Mouse (Mus musculus) MEL (cell line): ENCODE measurements at regions not wholly inside any gene's neighbourhood (a gene's known extent, or its start where the extent isn't known, plus 50 kb on each side); places are given as distances from the start of the nearest gene placed in this dataset.
A peak's percentile ranks its signal among the peaks of the same experiment; 100 is the strongest.

Source experiments
- DNase-seq: peaks from one replicate; pipeline ENCODE4 v3.0.0; 2011; ENCODE audit warnings: low read depth, low spot score
- H3K27ac ChIP-seq: 2 replicates; pipeline ENCODE4 v1.5.1; 2012; ENCODE audit warnings: low read depth, mild to moderate bottlenecking, control low read depth, low read length, moderate library complexity; ENCODE audit not compliant: control insufficient read depth
- H3K27me3 ChIP-seq, 2 experiments: fragments of 150-350 bp in 1 of 2; sonication (generic) in 1 of 2; 2 replicates each; pipeline ENCODE4 v1.6.1; 2012; ENCODE audit warnings: low read length in 2 of 2, mild to moderate bottlenecking in 2 of 2, improper control_type of control experiment in 1 of 2, moderate library complexity in 1 of 2; ENCODE audit not compliant: insufficient read depth in 2 of 2, control insufficient read depth in 1 of 2
- H3K36me3 ChIP-seq, 2 experiments: 2 replicates each; pipeline ENCODE4 v1.6.1; 2012 to 2014; ENCODE audit warnings: low read length in 2 of 2, improper control_type of control experiment in 1 of 2, inconsistent platforms in 1 of 2, mild to moderate bottlenecking in 1 of 2; ENCODE audit not compliant: insufficient read depth in 2 of 2, control insufficient read depth in 1 of 2
- H3K4me1 ChIP-seq, 2 experiments: fragments of 150-350 bp in 1 of 2; sonication (generic) in 1 of 2; 2 replicates each; pipeline ENCODE4 v1.6.1; 2012; ENCODE audit warnings: low read length in 2 of 2, improper control_type of control experiment in 1 of 2, mild to moderate bottlenecking in 1 of 2; ENCODE audit not compliant: insufficient read depth in 2 of 2, control insufficient read depth in 1 of 2
- H3K4me3 ChIP-seq, 2 experiments: fragments of 150-350 bp in 1 of 2; sonication (generic) in 1 of 2; 2 replicates each; pipeline ENCODE4 v1.5.1; 2012; ENCODE audit warnings: low read depth in 2 of 2, low read length in 2 of 2, mild to moderate bottlenecking in 2 of 2, moderate library complexity in 2 of 2, control low read depth in 1 of 2, improper control_type of control experiment in 1 of 2; ENCODE audit not compliant: control insufficient read depth in 1 of 2, insufficient read depth in 1 of 2
- H3K79me2 ChIP-seq: 2 replicates; pipeline ENCODE4 v1.6.1; 2012; ENCODE audit warnings: mild to moderate bottlenecking, low read length, moderate library complexity; ENCODE audit not compliant: control insufficient read depth, poor library complexity, insufficient read depth
- H3K9ac ChIP-seq: 2 replicates; pipeline ENCODE4 v1.6.1; 2012; ENCODE audit warnings: low read depth, mild to moderate bottlenecking, control low read depth, low read length, moderate library complexity; ENCODE audit not compliant: control insufficient read depth, poor library complexity, severe bottlenecking
- H3K9me3 ChIP-seq: fragments of 150-350 bp; sonication (generic); replicated peaks from 2 replicates; pipeline ENCODE4 v1.6.1; 2012; ENCODE audit warnings: mild to moderate bottlenecking, low read length, improper control_type of control experiment, moderate library complexity; ENCODE audit not compliant: insufficient read depth
- EP300 ChIP-seq, 2 experiments: IDR thresholded peaks; 2 replicates each; pipeline ENCODE4 v1.6.1; 2011; ENCODE audit warnings: improper control_type of control experiment in 2 of 2, low read length in 2 of 2, low read depth in 1 of 2, mild to moderate bottlenecking in 1 of 2
- ETS1 ChIP-seq: IDR thresholded peaks from 2 replicates; pipeline ENCODE4 v1.6.1; 2012; ENCODE audit warnings: low read depth, mild to moderate bottlenecking, inconsistent platforms, low read length, improper control_type of control experiment, moderate library complexity
- GATA1 ChIP-seq: IDR thresholded peaks from 2 replicates; pipeline ENCODE4 v1.6.1; 2011; ENCODE audit warnings: low read depth, low read length, improper control_type of control experiment
- HCFC1 ChIP-seq: IDR thresholded peaks from 2 replicates; pipeline ENCODE4 v1.6.1; 2012; ENCODE audit warnings: low read depth, mild to moderate bottlenecking, inconsistent platforms, low read length, improper control_type of control experiment, moderate library complexity
- JUND ChIP-seq: IDR thresholded peaks from 2 replicates; pipeline ENCODE4 v1.6.1; 2011; ENCODE audit warnings: low read depth, mild to moderate bottlenecking, improper control_type of control experiment, low read length
- KAT2A ChIP-seq: conservative IDR thresholded peaks from 2 replicates; pipeline ENCODE4 v1.6.1; 2012; ENCODE audit warnings: low read depth, low read length, improper control_type of control experiment, inconsistent platforms
- MAFK ChIP-seq: IDR thresholded peaks from 2 replicates; pipeline ENCODE4 v1.6.1; 2011; ENCODE audit warnings: low read depth, mild to moderate bottlenecking, low read length, improper control_type of control experiment, borderline replicate concordance
- MAX ChIP-seq: IDR thresholded peaks from 2 replicates; pipeline ENCODE4 v1.6.1; 2011; ENCODE audit warnings: low read length, improper control_type of control experiment
- MAZ ChIP-seq: IDR thresholded peaks from 2 replicates; pipeline ENCODE4 v1.6.1; 2012; ENCODE audit warnings: low read depth, mild to moderate bottlenecking, inconsistent platforms, low read length, improper control_type of control experiment
- MXI1 ChIP-seq: IDR thresholded peaks from 2 replicates; pipeline ENCODE4 v1.6.1; 2011; ENCODE audit warnings: mild to moderate bottlenecking, low read depth, low read length, improper control_type of control experiment
- MYB ChIP-seq: IDR thresholded peaks from 2 replicates; pipeline ENCODE4 v1.6.1; 2011; ENCODE audit warnings: mild to moderate bottlenecking, low read depth, low read length, improper control_type of control experiment
- MYC ChIP-seq: IDR thresholded peaks from 2 replicates; pipeline ENCODE4 v1.6.1; 2011; ENCODE audit warnings: low read depth, mild to moderate bottlenecking, low read length, improper control_type of control experiment, moderate library complexity
- RAD21 ChIP-seq: IDR thresholded peaks from 2 replicates; pipeline ENCODE4 v1.6.1; 2011; ENCODE audit warnings: mild to moderate bottlenecking, low read depth, low read length, improper control_type of control experiment
- RCOR1 ChIP-seq: IDR thresholded peaks from 2 replicates; pipeline ENCODE4 v1.6.1; 2012; ENCODE audit warnings: low read depth, mild to moderate bottlenecking, inconsistent platforms, low read length, improper control_type of control experiment
- SIN3A ChIP-seq: IDR thresholded peaks from 2 replicates; pipeline ENCODE4 v1.6.1; 2012; ENCODE audit warnings: low read length, improper control_type of control experiment, inconsistent platforms
- TBP ChIP-seq: IDR thresholded peaks from 2 replicates; pipeline ENCODE4 v1.8.0; 2011; ENCODE audit warnings: low read depth, low read length, improper control_type of control experiment
- TCF12 ChIP-seq: IDR thresholded peaks from 2 replicates; pipeline ENCODE4 v1.6.1; 2014; ENCODE audit warnings: low read depth, mild to moderate bottlenecking, inconsistent platforms, low read length, improper control_type of control experiment, moderate library complexity
- UBTF ChIP-seq: IDR thresholded peaks from 2 replicates; pipeline ENCODE4 v1.6.1; 2012; ENCODE audit warnings: low read depth, mild to moderate bottlenecking, inconsistent platforms, low read length, improper control_type of control experiment, moderate library complexity, borderline replicate concordance; ENCODE audit not compliant: insufficient read depth
- USF1 ChIP-seq: IDR thresholded peaks from 2 replicates; pipeline ENCODE4 v1.6.1; 2014; ENCODE audit warnings: low read depth, mild to moderate bottlenecking, inconsistent platforms, low read length, improper control_type of control experiment, moderate library complexity
- USF2 ChIP-seq, 2 experiments: IDR thresholded peaks; 2 replicates each; pipeline ENCODE4 v1.6.1; 2011 to 2012; ENCODE audit warnings: improper control_type of control experiment in 2 of 2, low read length in 2 of 2, borderline replicate concordance in 1 of 2, inconsistent platforms in 1 of 2, low read depth in 1 of 2, mild to moderate bottlenecking in 1 of 2; ENCODE audit not compliant: insufficient read depth in 1 of 2

DNA sequence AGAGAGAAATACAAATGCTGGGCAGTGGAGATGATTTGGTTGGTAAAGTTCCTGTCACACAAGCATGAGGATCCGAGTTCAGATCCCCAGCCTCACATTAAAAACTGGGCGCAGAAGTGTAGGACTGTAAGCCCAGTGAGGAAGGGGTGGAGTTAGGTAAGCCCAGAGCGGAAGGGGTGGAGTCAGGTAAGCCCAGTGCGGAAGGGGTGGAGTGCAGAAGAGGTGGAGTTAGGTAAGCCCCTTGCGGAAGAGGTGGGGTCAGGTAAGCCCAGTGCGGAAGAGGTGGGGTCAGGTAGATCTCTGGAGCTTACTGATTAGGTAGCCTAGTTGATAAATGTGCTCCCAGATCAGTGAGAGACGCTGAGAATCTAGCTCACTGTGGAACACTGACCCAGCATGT, 97.4 kb upstream of the Klf13 start:
- Histone ChIP-seq H3K4me1 (peaks cover 26 to 50% of the 10 kb centered on the region in 2 experiments), H3K27ac (no peak overlapping the region), H3K27me3 (no peaks in the 10 kb centered on the region), H3K9me3 (no peaks in the 10 kb centered on the region), H3K4me3 (no peak overlapping the region), H3K9ac (no peak overlapping the region), H3K36me3 (peaks cover 0 to 32% of the 10 kb centered on the region in 2 experiments; a peak in 2 of 4 replicates), H3K79me2 (no peaks in the 10 kb centered on the region)
- no peak for DNase-seq
- TF ChIP-seq RCOR1 (no peak), EP300 (IDR thresholded peaks at IDR 0.05; ENCODE audit: low read depth in 1 of 2, low read length in 2 of 2) (no peak), RAD21 (no peak), JUND (no peak)

DNA sequence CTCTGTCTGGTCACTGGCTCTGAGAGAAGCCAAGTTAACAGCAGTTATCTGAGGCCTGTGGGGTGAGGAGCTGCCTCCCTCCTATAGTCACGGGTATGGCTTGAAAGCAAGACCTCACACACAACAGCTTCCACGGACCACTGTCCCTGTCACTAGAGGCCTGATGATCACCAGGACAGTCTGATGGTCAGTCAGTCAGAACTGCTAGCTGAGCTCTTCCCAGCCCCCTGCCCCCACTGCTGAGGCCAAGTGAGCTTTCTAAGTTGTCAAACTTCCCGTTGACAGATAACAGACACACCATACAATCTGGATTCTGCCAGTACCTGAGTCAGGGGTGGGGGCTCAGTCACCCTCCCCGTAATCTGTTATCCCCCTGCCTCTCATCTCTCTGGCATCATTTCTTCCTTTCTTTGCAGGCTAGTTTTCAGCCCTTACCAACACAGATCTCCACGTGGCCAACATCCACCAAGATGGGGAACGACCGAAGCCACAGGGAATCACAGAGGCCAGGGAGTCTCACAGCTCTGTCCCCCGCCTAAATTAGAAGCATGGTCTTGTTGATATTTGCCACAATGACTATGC, 96.4 kb upstream of the Klf13 start:
- Histone ChIP-seq H3K27me3 (no peaks in the 10 kb centered on the region), H3K79me2 (no peaks in the 10 kb centered on the region), H3K4me3 (no peak overlapping the region), H3K9me3 (no peaks in the 10 kb centered on the region), H3K9ac (peak overlapping the region; percentile 25), H3K27ac (peak overlapping the region; percentile 43), H3K36me3 (peaks cover 0 to 27% of the 10 kb centered on the region in 2 experiments; a peak in 2 of 4 replicates), H3K4me1 (peaks cover 20 to 40% of the 10 kb centered on the region in 2 experiments)
- DNase-seq: peak; percentile 56
- TF ChIP-seq HCFC1 (no peak), GATA1 (peak; percentile 73), MXI1 (peak; percentile 73; the same call in 1 of the 2 replicates), MAZ (peak; percentile 83), TCF12 (peak; percentile 88), MYC (peak; percentile 82), EP300 (IDR thresholded peaks at IDR 0.05; ENCODE audit: low read depth in 1 of 2, low read length in 2 of 2) (peak; percentile 88 to 93), MAFK (0 out of 2 replicates have a peak, but pooled peaks have one; percentile 16), USF1 (peak; percentile 60), USF2 (IDR thresholded peaks at IDR 0.05; ENCODE audit: borderline replicate concordance in 1 of 2, insufficient read depth in 1 of 2, low read depth in 1 of 2, low read length in 2 of 2) (no peak), MAX (peak; percentile 78), KAT2A (0 out of 2 replicates have a peak, but pooled peaks have one; percentile 17), ETS1 (peak; percentile 75), UBTF (no peak), RAD21 (no peak), MYB (peak; percentile 83), TBP (no peak), SIN3A (peak; percentile 60; the same call in 1 of the 2 replicates), RCOR1 (peak; percentile 71)
